Mouse (Mus musculus) thymus, postnatal 0 days (tissue): ENCODE measurements around the gene Syne4. TPM values are rescaled to one million over a fixed set of nuclear protein-coding genes. Genes with fewer than 3 reads are reported as not detected.

Source experiments
- polyA plus RNA-seq: library from polyadenylated mRNA; unstranded; fragments of >200 nt; fragmentation: Nextera tagmentation; extraction: Ambion mirVana; gene quantifications from 2 replicates; pipeline ENCODE4 v1.2.1, GENCODE M21; 2015

Syne4 gene
- polyA plus RNA-seq, 1 experiment from 2014 or later, result 9.5 TPM

Other genes with a start within 250 kb of the Syne4 start
- 6.8 and 7.1 TPM in 2 replicates for gene Zfp82, start 241.9 kb upstream of the Syne4 start, polyA plus RNA-seq
- gene Gm26920, start 224.4 kb upstream of the Syne4 start, polyA plus RNA-seq, result 1.3 and 1.4 TPM in 2 replicates
- gene Zfp566, start 224.3 kb upstream of the Syne4 start, polyA plus RNA-seq, result 9.2 and 10.6 TPM in 2 replicates
- gene Zfp260, start 220.0 kb upstream of the Syne4 start, polyA plus RNA-seq, result 59.0 and 59.7 TPM in 2 replicates
- gene Zfp382, start 192.9 kb upstream of the Syne4 start, polyA plus RNA-seq, result 10.9 and 13.6 TPM in 2 replicates
- 7.6 and 9.6 TPM in 2 replicates for gene Zfp146, start 145.1 kb upstream of the Syne4 start, polyA plus RNA-seq
- gene Cox7a1, start 130.7 kb upstream of the Syne4 start, polyA plus RNA-seq, result 9.2 and 11.6 TPM in 2 replicates
- 66.9 and 76.2 TPM in 2 replicates for gene Capns1, start 116.0 kb upstream of the Syne4 start, polyA plus RNA-seq
- gene Polr2i, start 82.9 kb upstream of the Syne4 start, polyA plus RNA-seq, result 134 and 137 TPM in 2 replicates
- 149 and 155 TPM in 2 replicates for gene Tbcb, start 82.5 kb upstream of the Syne4 start, polyA plus RNA-seq
- gene Ovol3, start 79.1 kb upstream of the Syne4 start, polyA plus RNA-seq, result 0.26 and 0.78 TPM in 2 replicates
- gene Thap8, start 34.7 kb upstream of the Syne4 start, polyA plus RNA-seq, result 0.19 and 0.23 TPM in 2 replicates
- 6.4 and 7.8 TPM in 2 replicates for gene Wdr62, start 34.4 kb upstream of the Syne4 start, polyA plus RNA-seq
- gene Clip3, start 23.1 kb upstream of the Syne4 start, polyA plus RNA-seq, result 1.2 and 1.9 TPM in 2 replicates
- 71.3 and 71.8 TPM in 2 replicates for gene Alkbh6, start 6.1 kb upstream of the Syne4 start, polyA plus RNA-seq
- 0.68 and 2.0 TPM in 2 replicates for gene E130208F15Rik, start 6.9 kb downstream of the Syne4 start, polyA plus RNA-seq
- 19.0 and 22.7 TPM in 2 replicates for gene Sdhaf1, start 9.1 kb downstream of the Syne4 start, polyA plus RNA-seq
- gene Lrfn3, start 48.0 kb downstream of the Syne4 start, polyA plus RNA-seq, result 0.14 and 0.18 TPM in 2 replicates
- 112 and 116 TPM in 2 replicates for gene Tyrobp, start 99.0 kb downstream of the Syne4 start, polyA plus RNA-seq
- gene Hcst, start 105.0 kb downstream of the Syne4 start, polyA plus RNA-seq, result 110 and 139 TPM in 2 replicates
- gene Nfkbid, start 106.9 kb downstream of the Syne4 start, polyA plus RNA-seq, result 20.2 and 20.3 TPM in 2 replicates
- 1.3 and 2.8 TPM in 2 replicates for gene Aplp1, start 130.7 kb downstream of the Syne4 start, polyA plus RNA-seq
- 0.10 and 0.17 TPM in 2 replicates for gene Kirrel2, start 142.9 kb downstream of the Syne4 start, polyA plus RNA-seq
- 0.29 and 0.46 TPM in 2 replicates for gene Nphs1, start 143.5 kb downstream of the Syne4 start, polyA plus RNA-seq
- gene Prodh2, start 178.8 kb downstream of the Syne4 start, polyA plus RNA-seq, result not detected in 2 replicates
- 3.6 and 4.6 TPM in 2 replicates for gene Arhgap33, start 220.3 kb downstream of the Syne4 start, polyA plus RNA-seq
- gene Hspb6, start 237.4 kb downstream of the Syne4 start, polyA plus RNA-seq, result 6.9 and 7.5 TPM in 2 replicates
- gene Proser3, start 237.5 kb downstream of the Syne4 start, polyA plus RNA-seq, result 3.6 and 5.2 TPM in 2 replicates
- gene Lin37, start 245.0 kb downstream of the Syne4 start, polyA plus RNA-seq, result 91.1 and 96.6 TPM in 2 replicates
- gene U2af1l4, start 248.5 kb downstream of the Syne4 start, polyA plus RNA-seq, result 101 and 112 TPM in 2 replicates
- 8.4 and 9.8 TPM in 2 replicates for gene Gm49396, start 248.5 kb downstream of the Syne4 start, polyA plus RNA-seq
- gene Psenen, start 248.8 kb downstream of the Syne4 start, polyA plus RNA-seq, result 203 and 204 TPM in 2 replicates